In the genomic region with DNA sequence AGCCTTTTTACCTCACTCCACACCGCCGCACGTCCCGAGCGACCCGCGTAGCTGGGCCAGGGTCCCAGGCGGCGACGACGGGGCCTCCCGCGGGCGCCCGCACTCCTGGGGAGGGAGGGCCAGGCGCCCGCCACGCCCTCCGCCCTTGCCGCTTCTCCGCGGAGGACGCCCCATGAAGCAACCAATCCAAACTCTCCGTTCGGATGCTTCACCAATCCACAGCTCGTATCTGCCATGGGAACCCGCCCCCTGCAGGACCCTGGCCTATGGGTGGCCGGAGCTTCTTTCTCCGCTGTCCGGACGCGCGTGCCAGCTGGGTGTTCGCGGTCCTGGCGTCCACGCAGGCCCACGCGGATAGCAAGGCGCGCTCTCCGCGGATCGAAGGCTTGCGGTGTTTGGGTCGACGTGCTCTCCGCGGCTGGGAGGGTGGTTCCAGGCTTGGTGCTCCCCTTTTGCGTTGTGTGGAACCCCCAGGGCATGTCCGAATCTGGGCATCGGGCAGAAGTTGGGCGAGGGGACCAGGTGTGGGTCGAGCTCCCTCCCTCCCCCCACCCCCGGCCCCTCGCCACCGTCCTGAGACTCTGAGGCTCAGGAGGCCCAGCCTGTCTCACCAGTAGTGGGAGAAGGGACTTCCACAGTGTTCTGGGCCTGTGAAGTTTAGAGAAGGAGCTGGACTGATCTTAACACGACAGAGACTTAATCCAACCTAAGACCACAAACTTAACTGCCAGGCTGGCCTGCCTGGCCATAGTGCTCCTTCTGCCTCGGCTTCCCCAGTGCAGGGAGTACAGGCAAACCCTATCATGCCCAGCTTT, we compare ENCODE assay signal across 8 mouse cellular contexts. TPM values are rescaled to one million over a fixed set of nuclear protein-coding genes. Genes with fewer than 3 reads are reported as not detected.
DNase-seq lines count a peak whose midpoint lies in the region; ATAC-seq and TF ChIP-seq lines count a peak whose summit lies in the region.

A gene (minus strand): TSS at position 134 of the 815 bp plus-strand sequence.

- intact Hi-C loops in heart, adult 2 months (cut with DNase I) = loop anchor here (2.0 to 5.0 kb wide), 2 partner anchors 49 to 117 kb away; a partner anchor contains a TSS

- no peaks in the 10 kb centered on the region for H3K27me3 ChIP-seq in embryonic facial prominence, embryonic 14.5 days (replicated peaks; ENCODE audit: control insufficient read depth, insufficient read depth, low read length)
- no peaks in the 10 kb centered on the region for H3K27me3 ChIP-seq in heart, adult 2 months (ENCODE audit: control insufficient read depth, insufficient read depth, low read length)
- no peaks in the 10 kb centered on the region for H3K27me3 ChIP-seq in limb, embryonic 13.5 days
- H3K27me3 ChIP-seq in midbrain, embryonic 16.5 days (ENCODE audit: control insufficient read depth, insufficient read depth, low read depth, low read length) = no peaks in the 10 kb centered on the region

- peak; percentile 95 for DNase-seq in 3T3-L1 (ENCODE audit: low read depth, low spot score)
- peak; percentile 82 to 90 for DNase-seq in adrenal gland, postnatal 4 days (ENCODE audit: low spot score in 2 of 2)
- peak; percentile 99 for DNase-seq in embryonic facial prominence, embryonic 14.5 days (ENCODE audit: low spot score)
- peak; percentile 94 to 97 for DNase-seq in heart, adult 2 months
- DNase-seq in kidney, adult 8-10 months = peak; percentile 96
- DNase-seq in spleen, postnatal 10 days (ENCODE audit: low spot score in 2 of 2) = peak; percentile 93 to 95

- peak; percentile 82 for TF ChIP-seq POLR2A in heart, adult 2 months (IDR thresholded peaks at IDR 0.05; ENCODE audit: insufficient read depth, low read depth, low read length)

- TF ChIP-seq CTCF in heart, adult 2 months (IDR thresholded peaks at IDR 0.05) = peak; percentile 52

- TF ChIP-seq EP300 in heart, adult 2 months (IDR thresholded peaks at IDR 0.05; ENCODE audit: insufficient read depth, low read depth, low read length) = no peak

- under 1% methylated on average over 30 of the region's 59 CpGs for WGBS in embryonic facial prominence, embryonic 14.5 days
- under 1% methylated on average over 53 of the region's 59 CpGs for whole genome bisulfite sequencing in heart, adult 2 months
- 0% methylated on average over 55 of the region's 59 CpGs for WGBS in limb, embryonic 13.5 days
- WGBS in midbrain, embryonic 16.5 days = 0% methylated on average over 55 of the region's 59 CpGs

- peak within 1 kb of the TSS; percentile 81 for H3K4me2 ChIP-seq in embryonic facial prominence, embryonic 14.5 days (ENCODE audit: low read depth, low read length)
- peak within 1 kb of the TSS; percentile 80 for H3K4me2 ChIP-seq in limb, embryonic 13.5 days (replicated peaks)
- peak within 1 kb of the TSS; percentile 90 for H3K4me2 ChIP-seq in midbrain, embryonic 16.5 days (ENCODE audit: low read length)

- H3K9ac ChIP-seq in embryonic facial prominence, embryonic 14.5 days (ENCODE audit: low read depth, low read length) = peak within 1 kb of the TSS; percentile 97
- H3K9ac ChIP-seq in heart, adult 2 months (ENCODE audit: low read depth, low read length) = peak within 1 kb of the TSS; percentile 98
- H3K9ac ChIP-seq in limb, embryonic 13.5 days = peak within 1 kb of the TSS; percentile 96
- H3K9ac ChIP-seq in midbrain, embryonic 16.5 days (ENCODE audit: low read depth, low read length) = peak within 1 kb of the TSS; percentile 88

- H3K4me3 ChIP-seq in embryonic facial prominence, embryonic 14.5 days (ENCODE audit: low read depth, low read length) = peak within 1 kb of the TSS; percentile 92
- peak within 1 kb of the TSS; percentile 99 for H3K4me3 ChIP-seq in heart, adult 2 months
- H3K4me3 ChIP-seq in limb, embryonic 13.5 days = peak within 1 kb of the TSS; percentile 89
- peak within 1 kb of the TSS; percentile 85 for H3K4me3 ChIP-seq in midbrain, embryonic 16.5 days (ENCODE audit: low read depth, low read length)

- peak within 1 kb of the TSS; percentile 91 for H3K27ac ChIP-seq in embryonic facial prominence, embryonic 14.5 days (replicated peaks; ENCODE audit: low read depth, low read length)
- H3K27ac ChIP-seq in heart, adult 2 months = peak within 1 kb of the TSS; percentile 98
- peak within 1 kb of the TSS; percentile 92 for H3K27ac ChIP-seq in limb, embryonic 13.5 days
- H3K27ac ChIP-seq in midbrain, embryonic 16.5 days (ENCODE audit: low read length) = peak within 1 kb of the TSS; percentile 86

- ATAC-seq in embryonic facial prominence, embryonic 14.5 days (ENCODE audit: low read depth) = peak; percentile 99
- ATAC-seq in limb, embryonic 13.5 days (ENCODE audit: low FRiP score, low read depth) = peak; percentile 98
- peak; percentile 99 for ATAC-seq in midbrain, embryonic 16.5 days

- H3K9me3 ChIP-seq in embryonic facial prominence, embryonic 14.5 days (ENCODE audit: control insufficient read depth, low read length) = no peaks in the 10 kb centered on the region
- no peaks in the 10 kb centered on the region for H3K9me3 ChIP-seq in limb, embryonic 13.5 days
- no peaks in the 10 kb centered on the region for H3K9me3 ChIP-seq in midbrain, embryonic 16.5 days (replicated peaks; ENCODE audit: control insufficient read depth, low read length, poor library complexity, severe bottlenecking)

- peaks cover 14% of the 10 kb centered on the region for H3K36me3 ChIP-seq in embryonic facial prominence, embryonic 14.5 days (ENCODE audit: control insufficient read depth, insufficient read depth, low read length)
- H3K36me3 ChIP-seq in heart, adult 2 months (ENCODE audit: control insufficient read depth, insufficient read depth, low read length) = peaks cover 2% of the 10 kb centered on the region
- peaks cover 9% of the 10 kb centered on the region for H3K36me3 ChIP-seq in limb, embryonic 13.5 days
- no peaks in the 10 kb centered on the region for H3K36me3 ChIP-seq in midbrain, embryonic 16.5 days (ENCODE audit: control insufficient read depth, insufficient read depth, low read length)

- peaks cover 20% of the 10 kb centered on the region for H3K4me1 ChIP-seq in embryonic facial prominence, embryonic 14.5 days (ENCODE audit: control insufficient read depth, insufficient read depth, low read length)
- H3K4me1 ChIP-seq in heart, adult 2 months (ENCODE audit: control insufficient read depth, insufficient read depth, low read length) = peaks cover 16% of the 10 kb centered on the region
- peaks cover 39% of the 10 kb centered on the region for H3K4me1 ChIP-seq in limb, embryonic 13.5 days
- H3K4me1 ChIP-seq in midbrain, embryonic 16.5 days (ENCODE audit: control insufficient read depth, insufficient read depth, low read length) = peaks cover 26% of the 10 kb centered on the region

- peaks cover 8% of the 10 kb centered on the region for H3K79me2 ChIP-seq in heart, adult 2 months (replicated peaks; ENCODE audit: control insufficient read depth, insufficient read depth, low read length)

RNA-seq across cellular contexts. Expression of the gene that starts here (rescaled TPM):
- total RNA-seq in adrenal gland, postnatal 4 days (2021) = 10 to 100 TPM; 37.0 to 37.3 TPM
- 27.9 and 32.5 TPM in 2 replicates for polyA plus RNA-seq in embryonic facial prominence, embryonic 14.5 days (2014; fragmentation: Nextera tagmentation; extraction: Ambion mirVana)
- 10 to 100 TPM; 43.1 to 49.3 TPM for total RNA-seq in heart, adult 2 months (2021)
- polyA plus RNA-seq in heart, adult 2 months (2012; rRNA removed) = 20.1 and 33.4 TPM in 2 replicates
- polyA plus RNA-seq in limb, embryonic 13.5 days (2015; fragmentation: Nextera tagmentation; extraction: Ambion mirVana) = 33.3 and 36.8 TPM in 2 replicates
- polyA plus RNA-seq in midbrain, embryonic 16.5 days (2015; fragmentation: Nextera tagmentation; extraction: Ambion mirVana) = 26.6 and 26.7 TPM in 2 replicates

Comparison
In these comparisons a context has a peak if more than half of its experiments do, and no peak if none do; other contexts are left out.
1. Peak in every context shown above with its lines: DNase-seq, ATAC-seq, H3K4me3 ChIP-seq and H3K27ac ChIP-seq.